Mouse (Mus musculus): ENCODE measurements around the gene Chst8. TPM values are rescaled to one million over a fixed set of nuclear protein-coding genes. Genes with fewer than 3 reads are reported as not detected.

Chst8 gene
- polyA plus RNA-seq, 1 experiment from 2014 or later, result 18.3 TPM

DNA sequence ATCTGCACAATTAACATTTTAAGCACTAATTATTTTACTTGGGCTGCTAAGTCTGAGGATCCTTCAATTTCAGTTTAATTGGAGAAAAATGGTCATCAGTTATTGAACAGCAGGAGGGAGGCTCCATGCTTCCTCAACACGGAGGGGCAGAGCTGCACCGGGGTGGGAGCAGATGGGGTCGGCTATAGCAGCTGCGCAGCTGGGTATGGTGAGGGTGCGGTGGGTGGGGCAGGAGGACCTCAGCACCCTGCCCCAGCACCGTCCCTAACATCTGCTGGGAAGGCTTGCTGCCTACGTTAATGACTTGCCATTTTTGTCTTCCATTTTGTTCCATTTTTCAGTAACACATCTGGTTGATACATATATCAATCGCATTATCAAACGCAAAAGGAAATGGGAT, 116.4 kb downstream of the Chst8 start:
- no peaks in the 10 kb centered on the region for H3K9me3 ChIP-seq
- no peaks in the 10 kb centered on the region for H3K36me3 ChIP-seq
- no peak overlapping the region for H3K4me2 ChIP-seq
- ATAC-seq (ENCODE audit: low FRiP score), result no peak
- 43% methylated on average over 9 of the region's 9 CpGs for WGBS
- H3K4me3 ChIP-seq, result no peak overlapping the region
- H3K9ac ChIP-seq, result no peak overlapping the region
- no peaks in the 10 kb centered on the region for H3K27me3 ChIP-seq
- H3K27ac ChIP-seq, result peak overlapping the region; percentile 83
- peaks cover 55% of the 10 kb centered on the region for H3K4me1 ChIP-seq (replicated peaks)

DNA sequence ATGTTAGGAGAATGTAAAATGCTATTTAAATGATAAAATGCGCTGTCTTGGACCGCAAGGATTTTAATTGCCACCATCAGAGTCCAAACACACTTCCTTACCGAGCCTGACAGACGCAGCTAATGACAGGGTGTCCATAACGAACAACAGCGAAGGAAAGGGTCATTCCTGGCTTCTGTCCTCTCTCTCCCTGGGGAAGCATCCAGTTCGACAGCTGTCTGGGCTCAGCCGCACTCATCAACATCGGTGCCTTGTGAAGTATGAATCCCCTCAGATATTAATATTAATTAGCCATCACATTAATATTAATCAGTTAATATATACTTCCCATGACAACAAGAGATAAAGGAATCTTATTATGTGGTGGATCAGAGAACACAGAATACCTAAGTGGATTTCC, 117.6 kb downstream of the Chst8 start:
- Histone ChIP-seq H3K27ac (peak overlapping the region; percentile 76; the same call in 1 of the 2 replicates), H3K4me2 (no peak overlapping the region), H3K9me3 (no peaks in the 10 kb centered on the region), H3K9ac (no peak overlapping the region), H3K4me3 (no peak overlapping the region), H3K4me1 (replicated peaks) (peaks cover 66% of the 10 kb centered on the region), H3K27me3 (no peaks in the 10 kb centered on the region), H3K36me3 (no peaks in the 10 kb centered on the region)
- WGBS, result 21% methylated on average over 9 of the region's 9 CpGs
- 0 out of 2 replicates have a peak, but pooled peaks have one; percentile 44 for ATAC-seq (ENCODE audit: low FRiP score)

DNA sequence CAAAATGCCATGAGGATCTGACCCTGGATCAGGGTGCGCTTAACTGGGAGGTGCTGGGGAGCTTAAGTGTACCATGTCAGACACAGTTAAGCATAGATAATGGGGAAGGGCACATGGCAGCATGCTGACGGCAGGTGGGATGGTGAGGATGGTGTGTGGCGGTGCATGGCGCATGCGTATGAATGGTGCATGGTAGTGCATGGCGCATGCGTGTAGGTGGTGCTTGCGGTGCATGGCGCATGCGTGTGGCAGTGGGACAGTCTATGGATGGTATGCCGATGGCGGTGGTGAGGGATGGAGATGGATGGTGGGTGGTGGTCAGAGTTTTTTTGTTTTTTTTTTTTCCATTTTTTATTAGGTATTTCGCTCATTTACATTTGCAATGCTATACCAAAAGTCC, 118.6 kb downstream of the Chst8 start:
- Histone ChIP-seq H3K4me2 (no peak overlapping the region), H3K36me3 (no peaks in the 10 kb centered on the region), H3K4me1 (replicated peaks) (peaks cover 73% of the 10 kb centered on the region), H3K9ac (no peak overlapping the region), H3K27ac (peak overlapping the region; percentile 76), H3K9me3 (no peaks in the 10 kb centered on the region), H3K4me3 (no peak overlapping the region), H3K27me3 (no peaks in the 10 kb centered on the region)
- no peak for ATAC-seq (ENCODE audit: low FRiP score)
- 94% methylated on average over 13 of the region's 13 CpGs for WGBS

DNA sequence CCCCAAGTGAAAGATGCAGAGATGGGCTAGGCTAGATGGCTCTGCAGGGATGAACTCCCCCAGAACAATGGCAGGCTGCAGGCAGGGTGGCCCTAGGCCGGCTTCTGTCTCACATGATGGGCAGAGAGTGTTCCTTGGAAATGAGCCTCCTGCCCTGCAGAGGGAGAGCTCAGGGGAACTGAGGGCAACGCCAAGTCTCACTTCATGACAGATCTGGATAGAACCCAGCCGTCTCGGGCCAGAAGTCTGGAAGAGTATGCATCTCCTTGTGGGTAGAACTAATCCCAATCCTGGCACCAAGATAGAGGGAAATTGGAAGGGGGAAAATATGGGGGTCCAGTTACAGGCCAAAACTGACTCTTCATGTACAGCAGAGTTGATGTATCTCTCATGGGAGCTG, 119.4 kb downstream of the Chst8 start:
- Histone ChIP-seq H3K36me3 (no peaks in the 10 kb centered on the region), H3K9ac (no peak overlapping the region), H3K27ac (peak overlapping the region; percentile 76), H3K4me3 (no peak overlapping the region), H3K4me2 (no peak overlapping the region), H3K9me3 (no peaks in the 10 kb centered on the region), H3K4me1 (replicated peaks) (peaks cover 75% of the 10 kb centered on the region), H3K27me3 (no peaks in the 10 kb centered on the region)
- 54% methylated on average over 4 of the region's 4 CpGs for WGBS
- ATAC-seq (ENCODE audit: low FRiP score), result no peak

DNA sequence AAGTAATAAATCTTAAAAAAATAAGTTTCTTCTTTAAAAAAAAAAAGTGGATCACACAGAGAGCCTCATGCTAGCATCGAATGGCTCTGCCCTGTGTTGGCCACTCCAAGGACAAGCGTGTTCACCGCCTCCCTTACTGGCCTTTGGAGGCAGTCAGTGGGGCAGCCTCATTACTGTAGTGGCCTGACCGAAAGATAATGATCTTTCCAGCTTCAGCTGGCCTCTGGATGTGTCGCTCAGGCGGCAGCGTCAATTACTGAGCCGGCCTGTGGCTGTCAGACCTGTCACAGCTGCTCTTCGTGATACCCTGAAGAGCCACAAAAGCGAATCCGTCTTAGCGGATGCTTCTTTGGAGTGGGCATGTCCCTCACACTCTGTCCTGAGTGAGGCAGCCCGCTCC, 122.4 kb downstream of the Chst8 start:
- ATAC-seq (ENCODE audit: low FRiP score), result no peak
- Histone ChIP-seq H3K4me1 (replicated peaks) (peaks cover 66% of the 10 kb centered on the region), H3K4me2 (no peak overlapping the region), H3K9ac (peak overlapping the region; percentile 51; the same call in 1 of the 2 replicates), H3K27ac (peak overlapping the region; percentile 70), H3K27me3 (no peaks in the 10 kb centered on the region), H3K4me3 (no peak overlapping the region), H3K9me3 (no peaks in the 10 kb centered on the region), H3K36me3 (no peaks in the 10 kb centered on the region)
- 27% methylated on average over 13 of the region's 13 CpGs for WGBS

DNA sequence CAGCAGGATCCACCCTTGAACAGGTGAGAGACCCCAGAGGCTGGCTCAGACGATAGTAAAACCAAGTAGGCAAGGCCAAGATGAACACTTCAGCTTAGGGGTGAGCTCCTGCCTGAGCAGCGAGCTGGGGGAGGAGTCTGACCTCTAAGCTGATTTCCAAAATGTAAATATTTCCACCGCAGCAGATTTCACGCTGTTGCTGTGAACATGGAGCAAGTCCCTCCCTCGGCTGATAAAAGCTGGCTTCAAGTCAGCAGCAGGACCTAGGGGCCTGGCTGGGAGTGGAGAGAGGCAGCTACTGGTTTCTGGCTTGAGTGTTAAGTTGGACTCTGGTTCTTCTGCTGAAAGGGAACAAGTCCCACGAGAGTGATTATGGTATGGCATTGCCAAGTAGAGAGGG, 123.5 kb downstream of the Chst8 start:
- Histone ChIP-seq H3K9me3 (no peaks in the 10 kb centered on the region), H3K36me3 (no peaks in the 10 kb centered on the region), H3K4me1 (replicated peaks) (peaks cover 57% of the 10 kb centered on the region), H3K9ac (no peak overlapping the region), H3K4me3 (no peak overlapping the region), H3K27ac (no peak overlapping the region), H3K4me2 (no peak overlapping the region), H3K27me3 (no peaks in the 10 kb centered on the region)
- WGBS, result 31% methylated on average over 6 of the region's 6 CpGs
- no peak for ATAC-seq (ENCODE audit: low FRiP score)

DNA sequence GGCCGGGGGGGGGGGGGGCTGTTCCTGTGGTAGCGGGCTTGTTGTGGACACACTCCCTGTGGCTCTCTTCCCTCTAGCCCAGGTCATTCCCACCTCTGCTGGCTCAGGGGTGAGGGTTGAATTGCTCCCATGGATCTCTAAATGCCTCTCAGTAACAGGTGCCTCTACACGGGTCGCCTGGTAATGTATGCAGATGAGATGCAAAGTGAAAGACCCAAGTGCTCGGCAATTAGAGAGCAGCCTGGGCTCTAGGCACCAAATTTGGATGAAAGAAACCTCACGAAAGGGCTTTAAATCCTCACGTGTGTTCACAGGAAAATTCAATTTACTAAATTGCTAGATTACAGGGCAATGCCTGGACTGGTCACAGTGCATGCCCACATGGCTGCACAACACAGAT, 126.7 kb downstream of the Chst8 start:
- no peak overlapping the region for H3K4me3 ChIP-seq
- H3K9ac ChIP-seq, result no peak overlapping the region
- H3K27ac ChIP-seq, result no peak overlapping the region
- no peaks in the 10 kb centered on the region for H3K36me3 ChIP-seq
- 33% methylated on average over 7 of the region's 7 CpGs for WGBS
- no peaks in the 10 kb centered on the region for H3K9me3 ChIP-seq
- no peak overlapping the region for H3K4me2 ChIP-seq
- no peak for ATAC-seq (ENCODE audit: low FRiP score)
- peaks cover 36% of the 10 kb centered on the region for H3K4me1 ChIP-seq (replicated peaks)
- H3K27me3 ChIP-seq, result no peaks in the 10 kb centered on the region

DNA sequence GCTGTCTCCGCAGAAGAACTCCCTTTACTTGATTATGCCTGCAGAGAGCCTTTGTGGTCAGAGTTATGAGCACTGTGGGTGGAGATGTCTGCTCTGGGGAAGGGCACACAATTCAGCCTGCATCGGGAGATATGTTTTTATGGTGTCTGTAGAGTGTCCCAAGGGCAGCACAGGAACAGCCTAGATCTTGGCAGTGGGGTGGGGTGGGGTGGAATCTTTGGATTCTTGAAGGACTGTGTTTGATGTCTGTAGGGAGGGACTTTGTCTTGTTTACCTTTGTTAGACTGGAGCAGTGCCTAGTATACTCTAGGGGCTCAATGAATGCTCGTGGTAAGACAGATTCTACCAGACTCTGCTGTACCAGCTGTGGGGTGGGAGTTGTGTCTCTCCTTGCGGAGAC, 127.3 kb downstream of the Chst8 start:
- no peak for ATAC-seq (ENCODE audit: low FRiP score)
- Histone ChIP-seq H3K9me3 (no peaks in the 10 kb centered on the region), H3K27ac (no peak overlapping the region), H3K27me3 (no peaks in the 10 kb centered on the region), H3K4me3 (no peak overlapping the region), H3K4me2 (no peak overlapping the region), H3K36me3 (no peaks in the 10 kb centered on the region), H3K9ac (no peak overlapping the region), H3K4me1 (replicated peaks) (peaks cover 36% of the 10 kb centered on the region)
- 78% methylated on average over 4 of the region's 4 CpGs for WGBS

DNA sequence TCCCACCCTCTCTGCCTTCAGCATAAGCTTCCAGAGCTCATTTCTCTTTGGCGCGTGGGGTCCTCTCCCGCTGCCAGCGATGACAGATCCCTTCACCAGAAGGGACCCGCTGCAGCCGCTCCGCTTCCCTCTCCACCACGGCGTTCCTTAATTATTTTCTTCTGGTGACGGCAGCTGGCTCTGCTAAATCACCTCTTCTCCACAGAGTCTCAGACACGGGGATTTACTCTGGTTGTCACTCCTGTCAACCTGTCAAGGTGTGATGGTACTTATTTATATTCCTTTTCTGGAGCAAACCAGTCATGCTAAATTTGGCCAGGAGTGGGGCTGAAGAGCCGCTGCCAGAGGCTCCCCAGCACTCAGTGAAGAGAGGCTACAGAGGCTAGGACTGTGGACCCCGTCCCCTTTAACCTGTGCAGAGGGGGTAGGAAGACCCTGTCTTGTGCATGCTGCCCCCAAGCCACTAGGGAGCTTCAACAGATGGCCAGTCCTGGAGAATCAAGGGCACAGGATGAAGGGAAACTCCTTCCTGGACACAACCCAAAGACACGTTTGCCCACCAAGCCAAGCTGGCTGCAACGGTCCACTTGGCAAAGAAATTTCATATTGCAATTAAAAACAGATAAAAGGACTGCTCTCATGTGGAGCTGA, 131.6 kb downstream of the Chst8 start:
- Histone ChIP-seq H3K4me1 (replicated peaks) (peaks cover 21% of the 10 kb centered on the region), H3K27ac (peak overlapping the region; percentile 60), H3K9ac (no peak overlapping the region), H3K27me3 (peaks cover 2% of the 10 kb centered on the region), H3K4me3 (no peak overlapping the region), H3K9me3 (no peaks in the 10 kb centered on the region), H3K4me2 (no peak overlapping the region), H3K36me3 (no peaks in the 10 kb centered on the region)
- WGBS, result 39% methylated on average over 15 of the region's 15 CpGs
- ATAC-seq (ENCODE audit: low FRiP score), result peak; percentile 53; the same call in 1 of the 2 replicates

DNA sequence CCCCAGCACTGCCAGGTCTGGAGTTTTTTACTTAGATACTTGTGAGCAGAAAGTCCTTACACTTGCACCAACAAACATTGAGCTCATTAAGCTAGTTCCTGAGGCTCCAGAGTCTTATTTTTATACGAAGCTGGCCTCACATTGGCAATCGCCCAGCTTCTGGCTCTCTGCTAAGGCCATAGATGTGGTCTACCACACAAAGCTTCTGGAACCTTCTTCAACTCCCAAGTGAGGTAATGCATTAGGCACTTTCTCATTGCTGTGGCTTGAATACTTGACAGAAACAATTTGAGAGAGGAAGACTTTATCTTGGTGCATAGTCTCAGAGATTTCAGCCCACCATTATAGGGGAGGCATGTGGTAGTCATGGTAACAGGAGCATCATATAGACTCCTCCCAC, 132.6 kb downstream of the Chst8 start:
- Histone ChIP-seq H3K27me3 (peaks cover 12% of the 10 kb centered on the region), H3K27ac (no peak overlapping the region), H3K9me3 (no peaks in the 10 kb centered on the region), H3K4me2 (no peak overlapping the region), H3K4me1 (replicated peaks) (peaks cover 28% of the 10 kb centered on the region), H3K4me3 (no peak overlapping the region), H3K36me3 (no peaks in the 10 kb centered on the region), H3K9ac (no peak overlapping the region)
- WGBS, result 86% methylated on average over 2 of the region's 2 CpGs
- no peak for ATAC-seq (ENCODE audit: low FRiP score)

DNA sequence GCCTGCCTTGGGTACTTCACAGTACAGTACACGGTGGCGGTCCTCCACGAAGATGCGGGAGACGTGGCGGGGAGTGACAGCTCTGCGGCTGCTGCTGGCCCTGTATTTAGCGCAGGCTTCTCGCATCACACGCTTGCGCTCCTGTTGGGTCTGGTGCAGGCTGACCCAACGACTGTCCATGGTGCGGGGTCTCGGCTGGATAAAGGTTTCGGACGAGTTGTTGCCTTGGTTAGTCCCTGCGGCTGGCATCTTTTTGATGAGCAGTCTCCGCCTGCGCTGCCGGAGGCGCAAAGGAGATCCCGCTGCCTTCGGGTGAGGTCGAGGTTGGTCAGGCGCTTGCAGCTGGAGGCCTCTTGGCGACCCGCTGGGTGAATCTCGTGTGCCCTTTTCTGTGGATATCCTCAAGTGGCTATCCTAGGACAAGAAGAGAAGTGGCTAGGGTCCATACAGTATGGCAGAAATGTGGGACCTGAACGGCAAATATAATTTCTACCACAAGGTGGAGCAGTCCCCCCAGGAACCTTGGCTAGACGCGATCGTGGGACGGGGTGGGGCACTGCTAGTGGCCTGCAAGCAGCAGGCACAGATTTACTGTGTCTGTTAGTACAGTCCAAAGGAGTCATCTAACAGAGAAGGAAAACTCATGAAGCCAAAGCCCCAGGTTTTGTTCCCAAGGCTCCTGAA, 136.5 kb downstream of the Chst8 start:
- no peaks in the 10 kb centered on the region for H3K9me3 ChIP-seq
- H3K4me2 ChIP-seq, result peak overlapping the region; percentile 57
- H3K4me3 ChIP-seq, result peak overlapping the region; percentile 37
- H3K27me3 ChIP-seq, result peaks cover 39% of the 10 kb centered on the region
- peak overlapping the region; percentile 43; the same call in 1 of the 2 replicates for H3K9ac ChIP-seq
- peak; percentile 31; the same call in 1 of the 2 replicates for ATAC-seq (ENCODE audit: low FRiP score)
- no peak overlapping the region for H3K27ac ChIP-seq
- no peaks in the 10 kb centered on the region for H3K36me3 ChIP-seq
- 4% methylated on average over 33 of the region's 33 CpGs for WGBS
- H3K4me1 ChIP-seq (replicated peaks), result peaks cover 25% of the 10 kb centered on the region

DNA sequence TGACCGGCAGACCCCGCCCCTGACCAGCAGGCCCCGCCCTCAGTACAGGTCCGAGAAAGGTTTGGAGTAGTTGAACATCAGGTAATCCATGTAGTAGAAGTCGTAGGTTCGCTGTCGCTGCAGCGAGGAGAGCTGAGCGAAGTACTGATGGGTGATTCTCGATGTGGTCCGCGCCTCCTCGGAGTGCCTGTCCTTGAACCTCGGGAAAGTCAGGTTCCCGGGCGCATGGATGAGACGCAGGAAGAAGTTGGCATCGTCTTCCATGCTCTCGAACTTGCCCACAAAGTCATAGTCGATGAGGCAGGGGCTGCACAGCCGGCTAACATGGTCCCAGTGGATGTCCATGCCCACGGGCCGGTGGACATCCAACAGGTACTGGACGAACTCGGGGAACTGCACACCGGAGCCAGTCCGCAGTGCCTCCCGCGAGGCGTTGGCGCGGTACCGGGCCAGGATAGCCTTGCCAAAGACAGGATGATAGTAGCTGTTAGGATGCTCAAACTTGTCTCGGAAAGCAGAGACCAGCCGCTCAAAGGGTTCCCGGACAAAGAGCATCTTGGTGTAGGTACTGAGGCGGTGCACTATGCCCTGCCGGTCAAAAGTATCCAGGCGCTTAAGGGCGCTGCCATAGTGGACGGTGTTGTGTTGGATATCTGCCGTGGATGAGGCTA, 137.3 kb downstream of the Chst8 start:
- no peaks in the 10 kb centered on the region for H3K9me3 ChIP-seq
- H3K4me1 ChIP-seq (replicated peaks), result peaks cover 18% of the 10 kb centered on the region
- H3K9ac ChIP-seq, result peak overlapping the region; percentile 43; the same call in 1 of the 2 replicates
- H3K4me3 ChIP-seq, result peak overlapping the region; percentile 37
- ATAC-seq (ENCODE audit: low FRiP score), result no peak
- WGBS, result 13% methylated on average over 42 of the region's 42 CpGs
- no peaks in the 10 kb centered on the region for H3K36me3 ChIP-seq
- no peak overlapping the region for H3K27ac ChIP-seq
- H3K4me2 ChIP-seq, result peak overlapping the region; percentile 57
- H3K27me3 ChIP-seq, result peaks cover 39% of the 10 kb centered on the region
